Mouse (Mus musculus) myocyte (in vitro differentiated cells): Measurements from ENCODE around the gene Card9. TPM values are rescaled to one million over a fixed set of nuclear protein-coding genes. Genes with fewer than 3 reads are reported as not detected.

Source experiments
- H3K27me3 ChIP-seq: one replicate; pipeline ENCODE4 v1.6.1; 2011; ENCODE audit not compliant: control insufficient read depth, insufficient read depth, insufficient read length
- H3K36me3 ChIP-seq: one replicate; pipeline ENCODE4 v1.6.1; 2011; ENCODE audit not compliant: control insufficient read depth, insufficient read depth
- H3K4me2 ChIP-seq: one replicate; pipeline ENCODE4 v1.6.1; 2011; ENCODE audit warnings: low read depth, control low read depth
- H3K4me3 ChIP-seq: one replicate; pipeline ENCODE4 v1.5.1; 2011; ENCODE audit warnings: mild to moderate bottlenecking, control low read depth, moderate library complexity
- H3K79me2 ChIP-seq: one replicate; pipeline ENCODE4 v1.6.1; 2011; ENCODE audit not compliant: control insufficient read depth, insufficient read depth
- H3ac ChIP-seq: one replicate; pipeline ENCODE4 v1.6.1; 2011; ENCODE audit not compliant: control insufficient read depth, insufficient read length
- CEBPB ChIP-seq: IDR thresholded peaks from 2 replicates; pipeline ENCODE4 v1.6.1; 2011; ENCODE audit warnings: mild to moderate bottlenecking, moderate library complexity; ENCODE audit not compliant: poor library complexity, insufficient read depth, severe bottlenecking
- E2F4 ChIP-seq: IDR thresholded peaks from one replicate; pipeline ENCODE4 v1.6.1; 2011; ENCODE audit warnings: mild to moderate bottlenecking, control low read depth, moderate library complexity; ENCODE audit not compliant: insufficient read depth
- MAX ChIP-seq: IDR thresholded peaks from one replicate; pipeline ENCODE4 v1.6.1; 2011; ENCODE audit warnings: low read depth, mild to moderate bottlenecking, control low read depth
- MYOD1 ChIP-seq, 3 experiments: IDR thresholded peaks; one replicate each; pipeline ENCODE4 v1.6.1; 2011; ENCODE audit warnings: control low read depth in 2 of 3, low read depth in 2 of 3, mild to moderate bottlenecking in 2 of 3, moderate library complexity in 1 of 3; ENCODE audit not compliant: insufficient read length in 2 of 3, control insufficient read depth in 1 of 3
- MYOG ChIP-seq, 3 experiments: IDR thresholded peaks; one replicate each; pipeline ENCODE4 v1.6.1; 2011; ENCODE audit warnings: control low read depth in 2 of 3, low read depth in 2 of 3, mild to moderate bottlenecking in 2 of 3; ENCODE audit not compliant: insufficient read length in 2 of 3, control insufficient read depth in 1 of 3, insufficient read depth in 1 of 3
- POLR2A ChIP-seq: IDR thresholded peaks from one replicate; pipeline ENCODE4 v1.6.1; 2011; ENCODE audit warnings: low read depth, mild to moderate bottlenecking, control low read depth, moderate library complexity; ENCODE audit not compliant: insufficient read length
- POLR2AphosphoS2 ChIP-seq: IDR thresholded peaks from one replicate; pipeline ENCODE4 v1.6.1; 2011; ENCODE audit warnings: low read depth, control low read depth; ENCODE audit not compliant: insufficient read length
- REST ChIP-seq: IDR thresholded peaks from one replicate; pipeline ENCODE4 v1.6.1; 2011; ENCODE audit warnings: mild to moderate bottlenecking, control low read depth, moderate library complexity; ENCODE audit not compliant: insufficient read depth, insufficient read length
- SRF ChIP-seq: IDR thresholded peaks from one replicate; pipeline ENCODE4 v1.6.1; 2011; ENCODE audit warnings: low read depth; ENCODE audit not compliant: control insufficient read depth, insufficient read length
- TCF12 ChIP-seq: IDR thresholded peaks from one replicate; pipeline ENCODE4 v1.6.1; 2011; ENCODE audit warnings: mild to moderate bottlenecking, control low read depth; ENCODE audit not compliant: poor library complexity, insufficient read depth, severe bottlenecking
- TCF3 ChIP-seq: IDR thresholded peaks from one replicate; pipeline ENCODE4 v1.6.1; 2011; ENCODE audit warnings: low read depth, control low read depth; ENCODE audit not compliant: insufficient read length
- USF1 ChIP-seq: IDR thresholded peaks from one replicate; pipeline ENCODE4 v1.6.1; 2011; ENCODE audit warnings: low read depth, mild to moderate bottlenecking, control low read depth, moderate library complexity
- polyA plus RNA-seq: library from polyadenylated mRNA; unstranded; fragments of >200 nt; fragmentation: generic; extraction: Trizol; gene quantifications from one replicate; pipeline ENCODE4 v1.2.1, GENCODE M21; 2012; ENCODE audit warnings: missing spikeins

Gene Card9
- polyA plus RNA-seq, 1 experiment: 0.84 TPM

- Histone ChIP-seq H3K4me2 (no peak overlapping the region), H3ac (no peak overlapping the region), H3K27me3 (no peaks in the 10 kb centered on the region), H3K36me3 (no peaks in the 10 kb centered on the region), H3K79me2 (no peaks in the 10 kb centered on the region), H3K4me3 (no peak overlapping the region)
- no peak for TF ChIP-seq REST
- TF ChIP-seq MYOD1 (IDR thresholded peaks at IDR 0.05; ENCODE audit: control insufficient read depth in 1 of 3, insufficient read length in 2 of 3, low read depth in 2 of 3): peak in 2 of 3 experiments; percentile 22 to 66
- no peak for TF ChIP-seq SRF
- TF ChIP-seq CEBPB: no peak
- TF ChIP-seq POLR2A: no peak
- peak in 2 of 3 experiments; percentile 34 to 64 for TF ChIP-seq MYOG (IDR thresholded peaks at IDR 0.05; ENCODE audit: control insufficient read depth in 1 of 3, insufficient read depth in 1 of 3, insufficient read length in 2 of 3, low read depth in 2 of 3)
- no peak for TF ChIP-seq E2F4
- TF ChIP-seq TCF12: no peak
These were observed 22.2 kb downstream of the Card9 start for GRCm38 (mm10) chr2:26338302-26339203.

GRCm38 (mm10) chr2:26330702-26331101, 30.0 kb downstream of the Card9 start:
- H3K27me3 ChIP-seq: no peaks in the 10 kb centered on the region
- TF ChIP-seq POLR2AphosphoS2 (no peak), USF1 (no peak), TCF12 (no peak), MYOD1 (IDR thresholded peaks at IDR 0.05; ENCODE audit: control insufficient read depth in 1 of 3, insufficient read length in 2 of 3, low read depth in 2 of 3) (no peak), SRF (no peak), REST (no peak), CEBPB (no peak)
- peaks cover 7% of the 10 kb centered on the region for H3K36me3 ChIP-seq
- no peaks in the 10 kb centered on the region for H3K79me2 ChIP-seq
- no peak overlapping the region for H3K4me3 ChIP-seq
- H3K4me2 ChIP-seq: no peak overlapping the region
- H3ac ChIP-seq: no peak overlapping the region

GRCm38 (mm10) chr2:26330056-26330468, 30.7 kb downstream of the Card9 start:
- Histone ChIP-seq H3K4me3 (no peak overlapping the region), H3K79me2 (no peaks in the 10 kb centered on the region), H3K27me3 (no peaks in the 10 kb centered on the region), H3ac (no peak overlapping the region), H3K4me2 (no peak overlapping the region), H3K36me3 (peaks cover 7% of the 10 kb centered on the region)
- no peak for TF ChIP-seq POLR2AphosphoS2
- no peak for TF ChIP-seq USF1
- no peak for TF ChIP-seq CEBPB
- no peak for TF ChIP-seq TCF3
- no peak for TF ChIP-seq REST
- TF ChIP-seq POLR2A: no peak
- no peak for TF ChIP-seq TCF12
- no peak for TF ChIP-seq SRF
- TF ChIP-seq E2F4: no peak
- no peak for TF ChIP-seq MAX
- no peak for TF ChIP-seq MYOD1 (IDR thresholded peaks at IDR 0.05; ENCODE audit: control insufficient read depth in 1 of 3, insufficient read length in 2 of 3, low read depth in 2 of 3)

GRCm38 (mm10) chr2:26329402-26329801, 31.3 kb downstream of the Card9 start:
- no peak for TF ChIP-seq POLR2AphosphoS2
- TF ChIP-seq SRF: no peak
- TF ChIP-seq POLR2A: no peak
- TF ChIP-seq REST: no peak
- no peak for TF ChIP-seq USF1
- TF ChIP-seq MYOD1 (IDR thresholded peaks at IDR 0.05; ENCODE audit: control insufficient read depth in 1 of 3, insufficient read length in 2 of 3, low read depth in 2 of 3): no peak
- TF ChIP-seq TCF3: no peak
- no peak for TF ChIP-seq E2F4
- TF ChIP-seq TCF12: no peak
- TF ChIP-seq MAX: no peak
- no peak for TF ChIP-seq CEBPB
- no peak for TF ChIP-seq MYOG (IDR thresholded peaks at IDR 0.05; ENCODE audit: control insufficient read depth in 1 of 3, insufficient read depth in 1 of 3, insufficient read length in 2 of 3, low read depth in 2 of 3)
- Histone ChIP-seq H3K4me2 (no peak overlapping the region), H3K36me3 (peaks cover 7% of the 10 kb centered on the region), H3K4me3 (no peak overlapping the region), H3K79me2 (no peaks in the 10 kb centered on the region), H3K27me3 (no peaks in the 10 kb centered on the region), H3ac (no peak overlapping the region)

- Histone ChIP-seq H3K36me3 (peaks cover 7% of the 10 kb centered on the region), H3K4me3 (no peak overlapping the region)
- no peak for TF ChIP-seq MYOG (IDR thresholded peaks at IDR 0.05; ENCODE audit: control insufficient read depth in 1 of 3, insufficient read depth in 1 of 3, insufficient read length in 2 of 3, low read depth in 2 of 3)
- TF ChIP-seq SRF: no peak
- TF ChIP-seq POLR2AphosphoS2: no peak
- no peak for TF ChIP-seq REST
- TF ChIP-seq POLR2A: no peak
- TF ChIP-seq TCF12: no peak
- TF ChIP-seq MAX: no peak
- no peak for TF ChIP-seq USF1
- TF ChIP-seq TCF3: no peak
- no peak for TF ChIP-seq CEBPB
- TF ChIP-seq E2F4: no peak
- no peak for TF ChIP-seq MYOD1 (IDR thresholded peaks at IDR 0.05; ENCODE audit: control insufficient read depth in 1 of 3, insufficient read length in 2 of 3, low read depth in 2 of 3)
These were observed 32.9 kb downstream of the Card9 start for GRCm38 (mm10) chr2:26327852-26328251.

More at GRCm38 (mm10) chr2:26327852-26328251, 32.9 kb downstream of the Card9 start:
- Histone ChIP-seq H3K79me2 (no peaks in the 10 kb centered on the region), H3ac (no peak overlapping the region), H3K4me2 (no peak overlapping the region), H3K27me3 (no peaks in the 10 kb centered on the region)
